Mouse (Mus musculus) small intestine, adult 2 months (tissue): Measurements from ENCODE around the gene Arhgef3. TPM values are rescaled to one million over a fixed set of nuclear protein-coding genes. Genes with fewer than 3 reads are reported as not detected.
A peak's percentile ranks its signal among the peaks of the same experiment; 100 is the strongest.

ENCODE experiments used
- H3K27ac ChIP-seq: fragments of 200-500 bp; 2 replicates; pipeline ENCODE4 v1.5.1; 2012; ENCODE audit warnings: low read depth, low read length, control low read depth, inconsistent platforms; ENCODE audit not compliant: insufficient read depth
- H3K27me3 ChIP-seq: fragments of 200-500 bp; 2 replicates; pipeline ENCODE4 v1.6.1; 2012; ENCODE audit warnings: mild to moderate bottlenecking, moderate library complexity, low read length, inconsistent platforms; ENCODE audit not compliant: control insufficient read depth, insufficient read depth
- H3K36me3 ChIP-seq: fragments of 200-500 bp; 2 replicates; pipeline ENCODE4 v1.6.1; 2012; ENCODE audit warnings: mild to moderate bottlenecking, low read length, control low read depth, inconsistent platforms; ENCODE audit not compliant: control insufficient read depth, insufficient read depth
- H3K4me1 ChIP-seq: fragments of 200-500 bp; 2 replicates; pipeline ENCODE4 v1.6.1; 2012; ENCODE audit warnings: low read length, inconsistent platforms, mixed read lengths; ENCODE audit not compliant: control insufficient read depth, insufficient read depth, insufficient read length
- H3K4me3 ChIP-seq: fragments of 200-500 bp; 2 replicates; pipeline ENCODE4 v1.5.1; 2012; ENCODE audit warnings: low read depth, mild to moderate bottlenecking, control low read depth, inconsistent platforms, low read length, moderate library complexity
- CTCF ChIP-seq: fragments of 200-500 bp; IDR thresholded peaks from 2 replicates; pipeline ENCODE4 v1.5.1; 2012; ENCODE audit warnings: low read depth, mild to moderate bottlenecking, control low read depth, inconsistent platforms, low read length, moderate library complexity, mixed read lengths; ENCODE audit not compliant: insufficient replicate concordance, insufficient read length; ENCODE audit errors: extremely low read depth
- POLR2A ChIP-seq: fragments of 200-500 bp; IDR thresholded peaks from 2 replicates; pipeline ENCODE4 v1.6.1; 2012; ENCODE audit warnings: low read depth, mild to moderate bottlenecking, control low read depth, inconsistent platforms, low read length, moderate library complexity
- WGBS: fragments of 180-500 bp; shearing (Covaris S2); methylation state at CpG from one replicate; pipeline ENCODE4 v1.1.7; 2018; 5-methylcytosine and 5-hydroxymethylcytosine counted together
- polyA plus RNA-seq: library from polyadenylated mRNA; depleted of rRNA; stranded (reverse); fragments of >200 nt; gene quantifications from 2 replicates; pipeline ENCODE4 v1.2.3, GENCODE M21; 2012

Gene Arhgef3
- polyA plus RNA-seq, 1 experiment, result 7.0 TPM

GRCm38 (mm10) chr14:27344250-27344990, 229.7 kb downstream of the Arhgef3 start:
- WGBS, result 76% methylated on average over 4 of the region's 4 CpGs
- peak overlapping the region; percentile 66; the same call in 1 of the 2 replicates for H3K27ac ChIP-seq

GRCm38 (mm10) chr14:27345051-27345885, 230.6 kb downstream of the Arhgef3 start:
- Histone ChIP-seq H3K27ac (peak overlapping the region; percentile 66), H3K4me1 (peaks cover 21% of the 10 kb centered on the region), H3K36me3 (no peaks in the 10 kb centered on the region), H3K27me3 (no peaks in the 10 kb centered on the region), H3K4me3 (no peak overlapping the region)
- TF ChIP-seq CTCF, result no peak
- TF ChIP-seq POLR2A, result no peak
- 63% methylated on average over 7 of the region's 7 CpGs for WGBS

More at GRCm38 (mm10) chr14:27344250-27344990, 229.7 kb downstream of the Arhgef3 start:
- Histone ChIP-seq H3K4me1 (peaks cover 14% of the 10 kb centered on the region), H3K36me3 (no peaks in the 10 kb centered on the region), H3K27me3 (no peaks in the 10 kb centered on the region), H3K4me3 (no peak overlapping the region)
- TF ChIP-seq CTCF, result no peak
- TF ChIP-seq POLR2A, result no peak

GRCm38 (mm10) chr14:27347224-27347623, 232.5 kb downstream of the Arhgef3 start:
- WGBS, result 69% methylated on average over 3 of the region's 3 CpGs

GRCm38 (mm10) chr14:27347666-27348065, 233.0 kb downstream of the Arhgef3 start:
- WGBS, result 83% methylated on average over 5 of the region's 5 CpGs
- no peaks in the 10 kb centered on the region for H3K27me3 ChIP-seq

More at GRCm38 (mm10) chr14:27347224-27347623, 232.5 kb downstream of the Arhgef3 start:
- TF ChIP-seq POLR2A (no peak), CTCF (no peak)
- Histone ChIP-seq H3K4me3 (no peak overlapping the region), H3K27me3 (no peaks in the 10 kb centered on the region), H3K27ac (no peak overlapping the region), H3K36me3 (no peaks in the 10 kb centered on the region), H3K4me1 (peaks cover 22% of the 10 kb centered on the region; the same call in 1 of the 2 replicates)

GRCm38 (mm10) chr14:27348088-27348487, 233.4 kb downstream of the Arhgef3 start:
- Histone ChIP-seq H3K27ac (no peak overlapping the region), H3K4me3 (no peak overlapping the region), H3K4me1 (peaks cover 22% of the 10 kb centered on the region; the same call in 1 of the 2 replicates), H3K36me3 (no peaks in the 10 kb centered on the region), H3K27me3 (no peaks in the 10 kb centered on the region)
- TF ChIP-seq CTCF (no peak), POLR2A (no peak)
- 70% methylated on average over 2 of the region's 2 CpGs for WGBS

More at GRCm38 (mm10) chr14:27347666-27348065, 233.0 kb downstream of the Arhgef3 start:
- TF ChIP-seq POLR2A, result no peak
- Histone ChIP-seq H3K27ac (no peak overlapping the region), H3K4me1 (peaks cover 22% of the 10 kb centered on the region; the same call in 1 of the 2 replicates), H3K36me3 (no peaks in the 10 kb centered on the region), H3K4me3 (no peak overlapping the region)

- TF ChIP-seq CTCF (no peak), POLR2A (no peak)
- Histone ChIP-seq H3K36me3 (no peaks in the 10 kb centered on the region), H3K27ac (no peak overlapping the region), H3K4me1 (peaks cover 22% of the 10 kb centered on the region; the same call in 1 of the 2 replicates), H3K27me3 (no peaks in the 10 kb centered on the region), H3K4me3 (no peak overlapping the region)
- WGBS, result 96% methylated on average over 4 of the region's 4 CpGs
Observed at GRCm38 (mm10) chr14:27348656-27349055, 234.0 kb downstream of the Arhgef3 start.

- Histone ChIP-seq H3K27ac (no peak overlapping the region), H3K27me3 (no peaks in the 10 kb centered on the region), H3K4me1 (peaks cover 20% of the 10 kb centered on the region; the same call in 1 of the 2 replicates), H3K4me3 (no peak overlapping the region), H3K36me3 (no peaks in the 10 kb centered on the region)
- TF ChIP-seq POLR2A, result no peak
- no peak for TF ChIP-seq CTCF
- 87% methylated on average over 3 of the region's 3 CpGs for WGBS
Observed at GRCm38 (mm10) chr14:27349120-27349519, 234.4 kb downstream of the Arhgef3 start.
